Mouse (Mus musculus) liver, postnatal 0 days (tissue): ENCODE data around the gene Tfg.

Experiments
- CTCF ChIP-seq: sonication (generic); IDR thresholded peaks from 2 replicates; pipeline ENCODE4 v1.5.1; 2016; ENCODE audit warnings: antibody characterized with exemption, low read depth
- EP300 ChIP-seq: IDR thresholded peaks from 2 replicates; pipeline ENCODE4 v1.6.1; 2016; ENCODE audit warnings: antibody characterized with exemption, low read depth, mild to moderate bottlenecking

DNA sequence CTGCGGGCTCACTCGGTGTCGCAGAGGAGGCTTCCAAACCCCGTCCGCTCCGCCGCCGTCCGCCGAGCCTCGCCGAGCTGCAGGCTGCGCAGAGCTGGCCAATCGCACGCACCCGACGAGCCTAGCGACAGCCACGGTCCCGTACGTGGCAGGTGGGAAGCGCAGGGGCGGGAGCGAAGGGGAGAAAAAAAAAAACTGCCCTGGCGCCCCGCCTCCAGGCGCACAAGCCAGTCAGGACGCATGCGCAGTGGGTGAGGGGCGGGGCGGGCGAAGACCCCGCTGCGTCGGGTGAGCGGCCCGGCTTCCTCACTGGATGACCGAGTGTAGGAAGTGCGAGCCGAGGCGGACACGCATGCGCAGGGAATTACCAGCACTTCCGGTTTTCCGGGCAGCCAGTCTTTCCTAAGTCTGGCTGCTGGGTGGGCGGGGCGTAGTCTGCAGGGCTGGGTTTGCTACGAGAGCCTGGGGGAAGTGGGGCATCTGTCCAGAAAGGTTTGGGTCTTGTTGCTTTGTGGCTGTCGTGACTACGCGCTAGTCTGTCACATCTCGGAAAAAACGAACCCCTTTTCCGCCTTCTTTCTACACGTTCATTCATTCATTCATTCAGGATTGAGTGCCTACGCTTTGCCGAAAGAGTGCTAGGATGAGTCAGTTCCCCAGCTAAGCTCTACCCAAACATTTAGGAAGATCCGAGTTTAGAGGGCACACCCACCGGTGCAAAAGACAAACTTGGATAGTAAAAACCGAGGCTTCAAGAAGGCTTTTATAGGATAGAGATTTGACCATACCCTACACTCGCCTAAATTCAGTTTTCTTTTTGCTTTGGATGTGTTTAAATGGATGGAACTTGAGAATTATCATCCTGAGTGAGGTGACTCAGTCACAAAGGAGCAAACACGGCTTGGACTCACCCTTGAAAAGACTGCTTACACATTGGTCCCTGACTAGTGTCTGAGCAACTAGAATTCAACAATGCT is at the start of gene Tfg:
- no peak for TF ChIP-seq CTCF
- no peak for TF ChIP-seq EP300
